Mouse (Mus musculus) heart, postnatal 10 days (tissue): ENCODE measurements around the gene Med16. TPM values are rescaled to one million over a fixed set of nuclear protein-coding genes. Genes with fewer than 3 reads are reported as not detected.

Experiments
- DNase-seq, 2 experiments: peaks; one replicate each; pipeline ENCODE4 v3.0.0; 2021
- intact Hi-C: fragments of 180-260 bp; cut with DNase I; formaldehyde crosslinking; loops from one replicate; pipeline ENCODE4 v1.15.1; 2025
- microRNA-seq, 2 experiments: library from miRNA; unstranded; fragments of <30 nt; microRNA quantifications; one replicate each; pipeline ENCODE4 v1.2.0; 2022
- total RNA-seq, 2 experiments: library from RNA; stranded (reverse); gene quantifications; 2 replicates each; pipeline ENCODE4 v1.2.3; 2021

Med16 gene
- total RNA-seq, 2 experiments from 2014 or later, result 59.5 to 60.0 TPM

DNA sequence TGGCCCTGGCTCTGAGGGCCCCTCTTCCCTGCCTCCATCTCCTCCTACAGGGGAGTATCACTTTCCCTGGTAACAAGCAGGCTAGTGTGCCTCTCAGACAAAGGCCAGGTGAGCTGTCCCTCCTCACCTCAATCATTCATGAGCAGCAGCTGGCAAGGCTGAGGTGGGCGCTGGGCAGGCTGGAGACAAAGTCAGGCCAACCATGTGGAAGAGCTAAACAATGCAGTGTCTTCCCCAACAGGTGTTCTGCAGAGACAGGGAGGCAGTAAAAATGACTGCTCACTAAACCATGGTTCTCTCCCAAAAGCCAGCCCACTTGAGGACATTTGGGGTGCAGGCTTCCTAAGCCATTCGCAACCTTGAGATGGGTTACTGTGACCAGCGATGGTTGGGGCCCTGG is 57.1 kb downstream of the Med16 start:
- intact Hi-C loops, result no loop called here

DNA sequence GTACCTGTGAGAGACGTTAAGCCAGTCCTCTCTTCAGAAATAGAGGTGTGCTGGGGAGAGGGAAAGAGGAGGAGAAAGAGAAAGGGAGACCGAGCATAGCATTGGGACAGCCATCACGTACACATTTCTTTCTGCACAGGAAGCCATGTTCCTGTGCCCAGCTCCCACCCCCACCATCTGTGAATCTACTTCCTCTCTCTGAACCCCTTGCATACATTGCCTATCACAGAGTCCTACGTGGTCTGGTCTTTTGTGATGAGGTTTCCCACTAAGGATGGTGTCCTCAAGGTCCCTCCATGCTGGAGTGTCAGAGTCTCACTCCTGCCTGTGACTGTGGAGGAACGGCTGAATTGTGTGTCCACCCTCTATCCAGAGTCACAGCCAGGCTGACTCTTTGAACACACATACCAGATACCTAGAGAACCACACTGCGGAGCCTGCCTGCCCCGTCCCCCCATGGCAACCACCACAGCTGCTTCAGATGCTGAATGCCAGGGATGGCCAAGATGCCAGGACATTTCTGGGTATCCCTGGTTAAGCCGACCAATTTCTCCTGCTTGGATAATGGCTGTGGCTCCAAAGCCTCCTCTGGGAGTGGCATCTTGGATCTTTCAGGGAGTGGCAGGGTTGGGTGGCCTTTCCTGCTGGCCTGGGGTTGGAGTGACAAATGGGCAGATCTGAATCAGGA is 58.6 kb downstream of the Med16 start:
- intact Hi-C loops, result no loop called here

More for the DNA sequence above, 57.1 kb downstream of the Med16 start:
- DNase-seq, result no peak

DNA sequence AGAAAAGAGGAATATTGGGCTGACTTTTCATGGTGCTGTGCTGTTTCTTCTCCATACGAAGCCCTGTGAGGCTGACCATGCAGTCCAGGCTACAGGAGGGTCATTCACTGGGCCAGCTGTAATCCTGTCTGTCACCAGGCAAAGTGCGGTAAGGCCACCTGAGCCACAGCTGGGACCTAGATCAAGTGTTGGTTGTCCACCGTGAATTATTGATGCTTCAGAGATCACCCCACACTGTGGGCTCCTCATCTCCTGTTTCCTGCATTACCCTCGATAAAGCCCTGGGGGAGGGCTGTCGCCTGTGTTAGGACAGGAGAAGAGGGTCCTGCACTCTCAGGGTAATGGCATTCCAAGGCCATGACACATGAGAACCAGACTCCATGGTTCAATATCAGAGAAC is 62.2 kb downstream of the Med16 start:
- intact Hi-C loops, result no loop called here
- no peak for DNase-seq

More for the DNA sequence above, 58.6 kb downstream of the Med16 start:
- DNase-seq, result no peak

Small RNA genes lying within 50 kb of the gene (microRNA-seq; reads per million reads assigned to microRNA genes)
- gene Mir6910, result 0 reads per million in 2 experiments

Other genes with a start within 250 kb of the Med16 start
- under 1 TPM; 0.24 to 0.60 TPM for gene Madcam1, start 244.4 kb downstream of the Med16 start, total RNA-seq
- 10 to 100 TPM; 24.3 to 24.4 TPM for gene Tpgs1, start 239.6 kb downstream of the Med16 start, total RNA-seq
- 100 to 1,000 TPM; 152 to 159 TPM for gene Cdc34, start 226.7 kb downstream of the Med16 start, total RNA-seq
- gene Gzmm, start 219.9 kb downstream of the Med16 start, total RNA-seq, result 1 to 10 TPM; 3.8 to 4.3 TPM
- 1,000 to 10,000 TPM; 1,161 to 1,276 TPM for gene Bsg, start 204.4 kb downstream of the Med16 start, total RNA-seq
- 10 to 100 TPM; 22.6 to 27.6 TPM for gene Hcn2, start 192.3 kb downstream of the Med16 start, total RNA-seq
- gene Polrmt, start 162.3 kb downstream of the Med16 start, total RNA-seq, result 10 to 100 TPM; 36.3 to 54.4 TPM
- gene Fgf22, start 153.8 kb downstream of the Med16 start, total RNA-seq, result not detected
- 10 to 100 TPM; 31.8 to 34.4 TPM for gene Rnf126, start 142.0 kb downstream of the Med16 start, total RNA-seq
- 1 to 10 TPM; 5.8 to 7.4 TPM for gene Fstl3, start 131.7 kb downstream of the Med16 start, total RNA-seq
- not detected for gene Prss57, start 118.0 kb downstream of the Med16 start, total RNA-seq
- 100 to 1,000 TPM in 1 of 2 experiments, 10 to 100 TPM in 1; 90.8 to 103 TPM for gene Palm, start 115.4 kb downstream of the Med16 start, total RNA-seq
- under 1 TPM; 0.22 to 0.30 TPM for gene Misp, start 87.9 kb downstream of the Med16 start, total RNA-seq
- 100 to 1,000 TPM; 144 to 145 TPM for gene Ptbp1, start 54.5 kb downstream of the Med16 start, total RNA-seq
- gene Prtn3, start 34.4 kb downstream of the Med16 start, total RNA-seq, result under 1 TPM in 1 of 2 experiments, not detected in 1; 0.55 TPM
- gene Plppr3, start 34.3 kb downstream of the Med16 start, total RNA-seq, result under 1 TPM; 0.53 to 0.89 TPM
- not detected for gene Elane, start 22.7 kb downstream of the Med16 start, total RNA-seq
- gene Cfd, start 18.1 kb downstream of the Med16 start, total RNA-seq, result 10 to 100 TPM in 1 of 2 experiments, 1 to 10 TPM in 1; 3.2 to 12.0 TPM
- gene Gm26602, start 1.9 kb upstream of the Med16 start, total RNA-seq, result not detected
- under 1 TPM; 0.17 to 0.22 TPM for gene Kiss1r, start 8.0 kb upstream of the Med16 start, total RNA-seq
- 10 to 100 TPM; 93.4 to 94.9 TPM for gene R3hdm4, start 12.3 kb upstream of the Med16 start, total RNA-seq
- 1 to 10 TPM; 3.1 to 3.2 TPM for gene Arid3a, start 18.1 kb upstream of the Med16 start, total RNA-seq
- gene Wdr18, start 51.2 kb upstream of the Med16 start, total RNA-seq, result 10 to 100 TPM; 22.7 to 23.4 TPM
- gene Grin3b, start 61.8 kb upstream of the Med16 start, total RNA-seq, result not detected
- 100 to 1,000 TPM; 126 to 132 TPM for gene Tmem259, start 75.4 kb upstream of the Med16 start, total RNA-seq
- 10 to 100 TPM; 60.3 to 65.6 TPM for gene Cnn2, start 79.7 kb upstream of the Med16 start, total RNA-seq
- gene Abca7, start 87.6 kb upstream of the Med16 start, total RNA-seq, result 1 to 10 TPM; 7.8 to 8.2 TPM
- gene Arhgap45, start 107.7 kb upstream of the Med16 start, total RNA-seq, result 1 to 10 TPM; 5.0 to 6.1 TPM
- 10 to 100 TPM; 79.0 to 79.1 TPM for gene Polr2e, start 130.9 kb upstream of the Med16 start, total RNA-seq
- gene Gpx4, start 138.2 kb upstream of the Med16 start, total RNA-seq, result 100 to 1,000 TPM; 551 to 562 TPM
- 10 to 100 TPM; 15.1 to 17.6 TPM for gene Sbno2, start 196.6 kb upstream of the Med16 start, total RNA-seq
- gene Stk11, start 206.9 kb upstream of the Med16 start, total RNA-seq, result 100 to 1,000 TPM; 110 to 112 TPM
- gene Atp5d, start 229.7 kb upstream of the Med16 start, total RNA-seq, result 1,000 to 10,000 TPM; 1,058 to 1,125 TPM
- 1 to 10 TPM; 3.2 to 4.1 TPM for gene Cbarp, start 231.9 kb upstream of the Med16 start, total RNA-seq
- 100 to 1,000 TPM; 132 to 190 TPM for gene Midn, start 239.3 kb upstream of the Med16 start, total RNA-seq